Mouse (Mus musculus) forebrain, embryonic 10.5 days (tissue): ENCODE data around the gene Arid5b. TPM values are rescaled to one million over a fixed set of nuclear protein-coding genes. Genes with fewer than 3 reads are reported as not detected.

Experiments
- DNase-seq: peaks from one replicate; pipeline ENCODE4 v3.0.0-alpha.2; 2017; ENCODE audit warnings: low spot score; ENCODE audit errors: extremely low spot score
- H3K27ac ChIP-seq: fragments of 300-500 bp; sonication (generic); 2 replicates; pipeline ENCODE4 v1.5.1; 2016; ENCODE audit warnings: mild to moderate bottlenecking
- H3K27me3 ChIP-seq: fragments of 300-500 bp; sonication (generic); 2 replicates; pipeline ENCODE4 v1.6.1; 2016; ENCODE audit warnings: mild to moderate bottlenecking; ENCODE audit not compliant: poor library complexity, severe bottlenecking
- H3K36me3 ChIP-seq: fragments of 300-500 bp; sonication (generic); replicated peaks from 2 replicates; pipeline ENCODE4 v1.6.1; 2016; ENCODE audit warnings: mild to moderate bottlenecking, moderate library complexity
- H3K4me1 ChIP-seq: fragments of 300-500 bp; sonication (generic); 2 replicates; pipeline ENCODE4 v1.6.1; 2016
- H3K4me3 ChIP-seq: fragments of 300-500 bp; sonication (generic); 2 replicates; pipeline ENCODE4 v1.5.1; 2016; ENCODE audit warnings: mild to moderate bottlenecking, moderate library complexity
- H3K9me3 ChIP-seq: fragments of 300-500 bp; sonication (generic); 2 replicates; pipeline ENCODE4 v1.6.1; 2016; ENCODE audit warnings: mild to moderate bottlenecking, moderate library complexity
- WGBS: fragments of 180-500 bp; shearing (Covaris S2); methylation state at CpG from one replicate; pipeline ENCODE4 v1.1.7; 2016; 5-methylcytosine and 5-hydroxymethylcytosine counted together
- polyA plus RNA-seq: library from polyadenylated mRNA; unstranded; fragments of >200 nt; fragmentation: Nextera tagmentation; extraction: Ambion mirVana; gene quantifications from 2 replicates; pipeline ENCODE4 v1.2.1, GENCODE M21; 2016

Gene Arid5b
- polyA plus RNA-seq, 1 experiment from 2014 or later: 10.5 TPM

GRCm38 (mm10) chr10:68086973-68087372 lies 191.6 kb downstream of the Arid5b start:
- no peaks in the 10 kb centered on the region for H3K4me1 ChIP-seq
- H3K9me3 ChIP-seq: no peaks in the 10 kb centered on the region
- 86% methylated on average over 4 of the region's 4 CpGs for WGBS
- H3K27me3 ChIP-seq: no peaks in the 10 kb centered on the region
- no peak for DNase-seq
- no peak overlapping the region for H3K27ac ChIP-seq
- H3K4me3 ChIP-seq: no peak overlapping the region
- H3K36me3 ChIP-seq: no peaks in the 10 kb centered on the region

- no peaks in the 10 kb centered on the region for H3K9me3 ChIP-seq
- H3K4me3 ChIP-seq: no peak overlapping the region
- H3K27me3 ChIP-seq: no peaks in the 10 kb centered on the region
- WGBS: 84% methylated on average over 4 of the region's 4 CpGs
- H3K36me3 ChIP-seq: no peaks in the 10 kb centered on the region
- H3K4me1 ChIP-seq: no peaks in the 10 kb centered on the region
- DNase-seq: no peak
- no peak overlapping the region for H3K27ac ChIP-seq
Measured at GRCm38 (mm10) chr10:68085574-68085973, 193.0 kb downstream of the Arid5b start.

GRCm38 (mm10) chr10:68081712-68082111 lies 196.8 kb downstream of the Arid5b start:
- no peak overlapping the region for H3K27ac ChIP-seq
- no peaks in the 10 kb centered on the region for H3K4me1 ChIP-seq
- no peak overlapping the region for H3K4me3 ChIP-seq
- no peaks in the 10 kb centered on the region for H3K27me3 ChIP-seq
- H3K36me3 ChIP-seq: no peaks in the 10 kb centered on the region
- 81% methylated on average over 6 of the region's 6 CpGs for WGBS
- no peak for DNase-seq
- H3K9me3 ChIP-seq: no peaks in the 10 kb centered on the region

GRCm38 (mm10) chr10:68079910-68080670 lies 198.4 kb downstream of the Arid5b start:
- DNase-seq: no peak
- H3K4me3 ChIP-seq: no peak overlapping the region
- H3K27ac ChIP-seq: no peak overlapping the region
- WGBS: 88% methylated on average over 10 of the region's 10 CpGs
- no peaks in the 10 kb centered on the region for H3K27me3 ChIP-seq
- H3K4me1 ChIP-seq: no peaks in the 10 kb centered on the region
- no peaks in the 10 kb centered on the region for H3K36me3 ChIP-seq
- H3K9me3 ChIP-seq: no peaks in the 10 kb centered on the region

- Histone ChIP-seq H3K4me3 (no peak overlapping the region), H3K9me3 (no peaks in the 10 kb centered on the region), H3K4me1 (no peaks in the 10 kb centered on the region), H3K27me3 (no peaks in the 10 kb centered on the region), H3K27ac (no peak overlapping the region), H3K36me3 (no peaks in the 10 kb centered on the region)
- 94% methylated on average over 3 of the region's 3 CpGs for WGBS
- no peak for DNase-seq
Measured at GRCm38 (mm10) chr10:68078708-68079107, 199.8 kb downstream of the Arid5b start.

GRCm38 (mm10) chr10:68075181-68075580 lies 203.4 kb downstream of the Arid5b start:
- no peaks in the 10 kb centered on the region for H3K4me1 ChIP-seq
- no peak for DNase-seq
- no peaks in the 10 kb centered on the region for H3K27me3 ChIP-seq
- H3K9me3 ChIP-seq: no peaks in the 10 kb centered on the region
- WGBS: 85% methylated on average over 5 of the region's 5 CpGs
- no peaks in the 10 kb centered on the region for H3K36me3 ChIP-seq
- no peak overlapping the region for H3K27ac ChIP-seq
- no peak overlapping the region for H3K4me3 ChIP-seq

- 92% methylated on average over 12 of the region's 12 CpGs for WGBS
- Histone ChIP-seq H3K36me3 (no peaks in the 10 kb centered on the region), H3K27ac (no peak overlapping the region), H3K4me1 (no peaks in the 10 kb centered on the region), H3K9me3 (no peaks in the 10 kb centered on the region), H3K4me3 (no peak overlapping the region), H3K27me3 (no peaks in the 10 kb centered on the region)
- no peak for DNase-seq
Measured at GRCm38 (mm10) chr10:68074291-68074690, 204.2 kb downstream of the Arid5b start.

GRCm38 (mm10) chr10:68072626-68073025 lies 205.9 kb downstream of the Arid5b start:
- no peak for DNase-seq
- Histone ChIP-seq H3K27ac (no peak overlapping the region), H3K36me3 (no peaks in the 10 kb centered on the region), H3K4me3 (no peak overlapping the region), H3K27me3 (no peaks in the 10 kb centered on the region), H3K4me1 (peaks cover 8% of the 10 kb centered on the region), H3K9me3 (no peaks in the 10 kb centered on the region)
- 90% methylated on average over 4 of the region's 4 CpGs for whole genome bisulfite sequencing

- peaks cover under 1% of the 10 kb centered on the region; the same call in 1 of the 2 replicates for H3K27me3 ChIP-seq
- H3K4me1 ChIP-seq: peaks cover 8% of the 10 kb centered on the region
- no peaks in the 10 kb centered on the region for H3K9me3 ChIP-seq
- H3K4me3 ChIP-seq: no peak overlapping the region
- no peaks in the 10 kb centered on the region for H3K36me3 ChIP-seq
- no peak for DNase-seq
- no peak overlapping the region for H3K27ac ChIP-seq
- WGBS: 82% methylated on average over 7 of the region's 7 CpGs
Measured at GRCm38 (mm10) chr10:68071041-68071440, 207.5 kb downstream of the Arid5b start.

GRCm38 (mm10) chr10:68068426-68068825 lies 210.1 kb downstream of the Arid5b start:
- no peak for DNase-seq
- H3K4me3 ChIP-seq: no peak overlapping the region
- peaks cover 4% of the 10 kb centered on the region; the same call in 1 of the 2 replicates for H3K27me3 ChIP-seq
- 86% methylated on average over 8 of the region's 8 CpGs for WGBS
- H3K27ac ChIP-seq: no peak overlapping the region
- peaks cover 27% of the 10 kb centered on the region for H3K4me1 ChIP-seq
- no peaks in the 10 kb centered on the region for H3K9me3 ChIP-seq
- H3K36me3 ChIP-seq: no peaks in the 10 kb centered on the region

- no peak overlapping the region for H3K27ac ChIP-seq
- H3K9me3 ChIP-seq: no peaks in the 10 kb centered on the region
- H3K27me3 ChIP-seq: peaks cover 4% of the 10 kb centered on the region; the same call in 1 of the 2 replicates
- 84% methylated on average over 5 of the region's 5 CpGs for WGBS
- peaks cover 27% of the 10 kb centered on the region for H3K4me1 ChIP-seq
- H3K4me3 ChIP-seq: no peak overlapping the region
- no peak for DNase-seq
- H3K36me3 ChIP-seq: no peaks in the 10 kb centered on the region
Measured at GRCm38 (mm10) chr10:68067961-68068360, 210.6 kb downstream of the Arid5b start.

GRCm38 (mm10) chr10:68066173-68066572 lies 212.4 kb downstream of the Arid5b start:
- H3K36me3 ChIP-seq: no peaks in the 10 kb centered on the region
- DNase-seq: no peak
- H3K4me1 ChIP-seq: peaks cover 31% of the 10 kb centered on the region
- no peaks in the 10 kb centered on the region for H3K9me3 ChIP-seq
- H3K27ac ChIP-seq: no peak overlapping the region
- peaks cover 4% of the 10 kb centered on the region; the same call in 1 of the 2 replicates for H3K27me3 ChIP-seq
- WGBS: 98% methylated on average over 5 of the region's 5 CpGs
- H3K4me3 ChIP-seq: no peak overlapping the region

GRCm38 (mm10) chr10:68064571-68064970 lies 214.0 kb downstream of the Arid5b start:
- no peak for DNase-seq
- Histone ChIP-seq H3K27me3 (peaks cover 4% of the 10 kb centered on the region; the same call in 1 of the 2 replicates), H3K4me3 (no peak overlapping the region), H3K27ac (peak overlapping the region; percentile 15; the same call in 1 of the 2 replicates), H3K4me1 (peaks cover 39% of the 10 kb centered on the region), H3K9me3 (no peaks in the 10 kb centered on the region), H3K36me3 (no peaks in the 10 kb centered on the region)
- WGBS: 50% methylated on average over 10 of the region's 10 CpGs
